Mouse (Mus musculus) forebrain, embryonic 11.5 days (tissue): Measurements from ENCODE around the gene Rnf40. TPM values are rescaled to one million over a fixed set of nuclear protein-coding genes. Genes with fewer than 3 reads are reported as not detected.

Source experiments
- ATAC-seq: fragments of 200-750 bp; cut with Nextera tagmentation; replicated peaks from 2 replicates; pipeline ENCODE4 v1.8.0; 2017; ENCODE audit warnings: moderate TSS enrichment; ENCODE audit not compliant: low FRiP score
- DNase-seq: peaks from one replicate; pipeline ENCODE4 v3.0.0-alpha.2; 2017; ENCODE audit warnings: low spot score
- H3K27ac ChIP-seq: fragments of 300-500 bp; sonication (generic); 2 replicates; pipeline ENCODE4 v1.5.1; 2014; ENCODE audit warnings: low read depth, low read length
- H3K27me3 ChIP-seq: fragments of 300-500 bp; sonication (generic); 2 replicates; pipeline ENCODE4 v1.6.1; 2014; ENCODE audit warnings: mild to moderate bottlenecking, low read length, mixed read lengths; ENCODE audit not compliant: control insufficient read depth, insufficient read depth
- H3K36me3 ChIP-seq: fragments of 300-500 bp; sonication (generic); 2 replicates; pipeline ENCODE4 v1.6.1; 2014; ENCODE audit warnings: mild to moderate bottlenecking, low read length, moderate library complexity, mixed read lengths; ENCODE audit not compliant: control insufficient read depth, insufficient read depth
- H3K4me1 ChIP-seq: fragments of 300-500 bp; sonication (generic); replicated peaks from 2 replicates; pipeline ENCODE4 v1.6.1; 2014; ENCODE audit warnings: low read length, mixed read lengths; ENCODE audit not compliant: control insufficient read depth, insufficient read depth
- H3K4me2 ChIP-seq: fragments of 300-500 bp; sonication (generic); 2 replicates; pipeline ENCODE4 v1.6.1; 2014; ENCODE audit warnings: low read depth, mild to moderate bottlenecking, low read length, moderate library complexity, mixed read lengths; ENCODE audit not compliant: severe bottlenecking
- H3K4me3 ChIP-seq: fragments of 300-500 bp; sonication (generic); 2 replicates; pipeline ENCODE4 v1.5.1; 2014; ENCODE audit warnings: low read depth, low read length
- H3K9ac ChIP-seq: fragments of 300-500 bp; sonication (generic); 2 replicates; pipeline ENCODE4 v1.6.1; 2014; ENCODE audit warnings: low read length
- H3K9me3 ChIP-seq: fragments of 300-500 bp; sonication (generic); 2 replicates; pipeline ENCODE4 v1.6.1; 2016; ENCODE audit warnings: low read length, mixed read lengths; ENCODE audit not compliant: control insufficient read depth
- WGBS: fragments of 180-500 bp; shearing (Covaris S2); extraction: QIAGEN DNeasy Blood & Tissue Kit; methylation state at CpG from one replicate; pipeline ENCODE4 v1.1.7; 2014; 5-methylcytosine and 5-hydroxymethylcytosine counted together
- polyA plus RNA-seq: library from polyadenylated mRNA; unstranded; fragments of >200 nt; fragmentation: Nextera tagmentation; extraction: Ambion mirVana; gene quantifications from 2 replicates; pipeline ENCODE4 v1.2.1, GENCODE M21; 2014

Rnf40 gene
- polyA plus RNA-seq, 1 experiment from 2014 or later = 66.3 TPM

DNA sequence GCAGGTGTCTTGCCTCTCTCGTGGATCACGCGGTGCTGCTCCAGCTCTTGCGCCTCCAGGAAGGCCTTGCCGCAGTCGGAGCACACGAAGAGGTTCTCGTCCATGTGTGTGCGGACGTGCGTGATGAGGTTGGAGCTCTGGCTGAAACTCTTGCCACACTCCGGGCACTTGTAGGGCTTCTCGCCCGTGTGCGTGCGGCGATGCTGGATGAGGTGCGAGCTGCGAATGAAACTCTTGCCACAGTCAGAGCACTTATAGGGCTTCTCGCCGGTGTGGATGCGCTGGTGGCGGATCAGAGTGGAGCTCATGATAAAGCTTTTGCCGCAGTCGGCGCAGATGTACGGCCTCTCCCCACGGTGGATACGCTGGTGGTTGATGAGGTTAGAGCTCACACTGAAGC, 22.4 kb downstream of the Rnf40 start:
- H3K9me3 ChIP-seq = no peaks in the 10 kb centered on the region

DNA sequence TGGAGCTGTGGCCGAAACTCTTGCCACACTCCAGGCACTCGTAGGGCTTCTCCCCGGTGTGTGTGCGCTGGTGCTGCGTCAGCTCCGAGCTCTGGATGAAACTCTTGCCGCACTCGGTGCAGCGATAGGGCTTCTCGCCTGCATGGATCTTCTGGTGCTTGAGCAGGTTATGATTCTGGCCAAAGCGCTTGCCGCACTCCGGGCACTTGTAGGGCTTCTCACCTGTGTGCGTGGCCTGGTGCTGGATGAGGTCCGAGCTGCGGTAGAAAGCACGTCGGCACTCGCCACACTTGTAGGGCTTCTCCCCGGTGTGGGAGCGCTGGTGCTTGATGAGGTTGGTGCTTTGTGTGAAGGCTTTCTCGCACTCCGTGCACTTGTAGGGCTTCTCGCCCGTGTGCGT, 23.0 kb downstream of the Rnf40 start:
- Histone ChIP-seq H3K9me3 (no peaks in the 10 kb centered on the region), H3K27me3 (no peaks in the 10 kb centered on the region), H3K4me3 (no peak overlapping the region), H3K4me1 (peaks cover 12% of the 10 kb centered on the region; the same call in 1 of the 2 replicates), H3K4me2 (no peak overlapping the region), H3K27ac (no peak overlapping the region), H3K36me3 (peaks cover 28% of the 10 kb centered on the region), H3K9ac (no peak overlapping the region)
- WGBS = 98% methylated on average over 26 of the region's 26 CpGs
- peak; percentile 51 for DNase-seq
- ATAC-seq = no peak

More for the DNA sequence above, 22.4 kb downstream of the Rnf40 start:
- Histone ChIP-seq H3K4me1 (peaks cover 11% of the 10 kb centered on the region; the same call in 1 of the 2 replicates), H3K27ac (no peak overlapping the region), H3K9ac (no peak overlapping the region), H3K27me3 (no peaks in the 10 kb centered on the region), H3K4me3 (no peak overlapping the region), H3K36me3 (peaks cover 28% of the 10 kb centered on the region), H3K4me2 (no peak overlapping the region)
- 95% methylated on average over 29 of the region's 29 CpGs for WGBS
- no peak for ATAC-seq
- peak; percentile 44 for DNase-seq

DNA sequence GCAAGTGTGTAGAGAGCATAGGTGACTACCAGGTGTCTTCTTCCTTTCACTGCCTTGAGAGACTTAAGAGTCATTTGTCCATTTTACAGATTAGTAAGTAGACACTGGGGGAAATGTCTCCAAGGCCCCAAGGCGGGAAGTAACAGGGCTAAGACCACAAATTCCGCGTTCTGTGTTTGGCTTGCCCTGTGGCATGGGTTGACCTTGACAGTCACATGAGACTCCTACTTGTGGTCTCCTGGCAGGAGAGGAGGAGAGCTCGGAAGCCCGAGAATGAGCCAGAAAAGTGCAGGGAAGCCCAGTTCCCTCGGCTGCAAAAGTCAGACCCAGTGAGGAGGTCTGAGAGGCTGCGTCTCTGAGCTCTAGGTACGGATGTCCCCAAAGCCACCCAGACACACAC, 24.9 kb downstream of the Rnf40 start:
- Histone ChIP-seq H3K36me3 (peaks cover 28% of the 10 kb centered on the region), H3K9me3 (no peaks in the 10 kb centered on the region), H3K4me3 (peak overlapping the region; percentile 2; the same call in 1 of the 2 replicates), H3K27ac (no peak overlapping the region), H3K4me1 (peaks cover 14% of the 10 kb centered on the region; the same call in 1 of the 2 replicates), H3K27me3 (no peaks in the 10 kb centered on the region), H3K9ac (peak overlapping the region; percentile 97; the same call in 1 of the 2 replicates), H3K4me2 (peak overlapping the region; percentile 84; the same call in 1 of the 2 replicates)
- WGBS = 92% methylated on average over 8 of the region's 8 CpGs
- DNase-seq = no peak
- no peak for ATAC-seq

DNA sequence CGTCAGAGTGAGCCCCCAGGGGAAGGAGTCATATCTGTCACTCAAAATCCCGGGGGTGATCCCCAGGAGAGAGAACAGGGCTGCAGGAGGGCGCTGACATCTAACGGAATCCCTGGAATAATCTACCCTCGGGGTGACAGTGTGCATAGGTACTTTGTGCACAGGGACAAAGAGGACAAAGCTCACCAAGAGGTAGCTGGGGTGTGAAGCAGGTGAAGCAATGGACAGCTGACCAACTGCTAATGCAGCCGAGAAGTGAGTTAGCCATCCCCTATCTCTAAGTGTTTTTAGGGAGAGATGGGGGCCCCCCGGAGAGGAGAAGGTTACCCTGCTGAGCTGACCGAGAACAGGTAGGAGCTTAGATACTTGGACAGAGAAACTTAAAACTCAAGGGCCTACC, 25.5 kb downstream of the Rnf40 start:
- Histone ChIP-seq H3K4me2 (peak overlapping the region; percentile 84), H3K36me3 (peaks cover 22% of the 10 kb centered on the region), H3K9ac (peak overlapping the region; percentile 97), H3K4me1 (peaks cover 14% of the 10 kb centered on the region; the same call in 1 of the 2 replicates), H3K27ac (no peak overlapping the region), H3K9me3 (no peaks in the 10 kb centered on the region), H3K27me3 (no peaks in the 10 kb centered on the region), H3K4me3 (peak overlapping the region; percentile 99)
- WGBS = 17% methylated on average over 8 of the region's 8 CpGs
- DNase-seq = no peak
- no peak for ATAC-seq

DNA sequence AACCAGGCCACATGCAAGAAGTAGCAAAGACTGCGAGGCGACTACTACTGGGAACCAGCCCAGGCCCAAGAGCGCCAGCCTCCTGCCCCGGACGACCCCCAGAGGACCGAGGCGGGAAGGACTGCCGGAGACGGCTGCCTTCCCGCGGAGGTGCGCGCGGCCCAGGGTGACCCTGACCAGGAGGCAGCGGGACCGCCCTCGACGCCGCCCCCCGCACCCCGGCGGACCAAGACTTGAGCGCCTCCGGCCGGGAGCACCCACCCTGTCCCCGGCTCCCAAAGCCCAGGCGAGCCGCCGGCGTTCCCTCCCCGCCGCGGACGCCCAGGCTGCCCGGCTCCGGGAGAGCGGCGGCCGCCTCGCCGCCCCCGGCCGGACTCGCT, 25.9 kb downstream of the Rnf40 start:
- H3K4me3 ChIP-seq = peak overlapping the region; percentile 99
- peak; percentile 53 for ATAC-seq

DNA sequence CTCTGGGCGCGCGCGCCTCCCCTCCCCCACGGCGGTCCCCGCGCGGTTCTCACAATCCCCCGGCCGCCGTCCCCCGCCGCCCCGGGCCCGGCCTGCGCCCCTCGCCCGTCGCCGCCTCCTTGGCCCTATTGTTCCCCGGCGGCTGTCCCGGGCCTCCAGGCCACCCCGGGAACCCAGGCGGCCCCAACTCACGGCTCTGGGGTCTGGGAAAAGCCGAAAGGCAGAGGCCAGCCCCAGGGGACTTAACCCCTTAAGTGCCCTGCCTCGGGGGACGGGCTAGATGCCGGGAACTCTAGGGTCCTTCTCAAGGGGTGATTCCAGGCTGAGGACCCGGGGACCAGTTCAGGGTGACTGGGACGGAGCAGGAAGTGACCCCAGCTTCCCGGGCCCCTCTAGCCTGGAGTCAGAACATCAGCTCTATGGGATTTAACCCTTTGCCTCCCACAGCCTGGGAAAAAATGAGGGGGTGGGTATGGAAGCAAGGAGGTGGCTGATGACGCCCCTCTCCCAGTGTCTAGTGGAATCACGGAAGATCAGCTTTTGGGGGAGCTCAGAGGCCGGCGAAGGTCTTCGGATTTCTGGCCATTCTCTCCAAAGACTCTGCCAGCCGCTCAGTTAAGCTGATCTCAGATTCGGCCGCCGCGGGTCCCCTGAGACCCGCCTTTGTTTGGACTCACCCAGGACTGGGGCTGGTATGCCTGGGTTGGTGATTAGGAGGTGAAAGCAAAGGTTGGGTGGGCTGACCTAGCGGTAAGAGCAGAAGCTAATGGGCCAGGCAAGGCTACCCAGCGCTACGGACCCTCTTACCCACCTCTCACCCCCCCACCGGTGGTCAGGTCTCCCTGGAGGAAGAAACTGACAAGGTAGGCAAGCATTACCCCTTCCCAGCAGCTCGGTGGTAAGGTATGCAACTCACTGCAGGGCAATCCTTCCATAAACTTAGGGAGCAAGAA, 26.6 kb downstream of the Rnf40 start, which contains the start of gene Zfp629:
TSS of gene Zfp629 (minus strand) at position 907 of the 953 bp plus-strand sequence.
- under 1% methylated on average over 43 of the region's 50 CpGs for WGBS
- peak; percentile 90 for DNase-seq
- peak; percentile 88 for ATAC-seq
- Histone ChIP-seq H3K27ac (peak within 1 kb of the TSS; percentile 80), H3K27me3 (no peaks in the 10 kb centered on the region), H3K4me2 (peak within 1 kb of the TSS; percentile 84), H3K9me3 (no peaks in the 10 kb centered on the region), H3K4me1 (peaks cover 14% of the 10 kb centered on the region; the same call in 1 of the 2 replicates), H3K36me3 (peaks cover 19% of the 10 kb centered on the region), H3K9ac (peak within 1 kb of the TSS; percentile 97), H3K4me3 (peak within 1 kb of the TSS; percentile 99)

More for the DNA sequence above, 25.9 kb downstream of the Rnf40 start:
- Histone ChIP-seq H3K27ac (peak overlapping the region; percentile 80), H3K27me3 (no peaks in the 10 kb centered on the region), H3K4me2 (peak overlapping the region; percentile 84), H3K4me1 (peaks cover 14% of the 10 kb centered on the region; the same call in 1 of the 2 replicates), H3K36me3 (peaks cover 22% of the 10 kb centered on the region), H3K9me3 (no peaks in the 10 kb centered on the region), H3K9ac (peak overlapping the region; percentile 97)
- DNase-seq = peak; percentile 81
- WGBS = 0% methylated on average over 24 of the region's 44 CpGs

DNA sequence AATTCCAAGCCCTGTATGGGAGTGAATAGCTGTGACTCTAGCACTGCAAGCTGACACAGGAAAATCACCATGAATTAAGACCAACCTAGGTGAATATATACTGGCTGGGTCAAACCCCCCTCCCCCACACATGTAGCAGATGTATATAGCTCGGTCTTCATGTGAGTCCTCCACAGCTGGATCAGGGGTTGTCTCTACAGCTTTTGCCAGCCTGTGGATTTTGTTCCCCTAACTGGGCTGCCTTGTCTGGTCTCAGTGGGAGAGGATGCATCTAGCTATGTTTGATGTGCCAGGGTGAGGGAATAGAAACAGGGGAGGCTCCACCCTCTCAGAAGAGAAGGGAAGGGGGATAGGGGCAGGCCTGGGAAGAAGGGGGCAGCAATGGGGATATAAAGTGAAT, 27.8 kb downstream of the Rnf40 start:
- H3K27ac ChIP-seq = no peak overlapping the region
- WGBS = 75% methylated on average over 1 of the region's 1 CpGs
- peak overlapping the region; percentile 21; the same call in 1 of the 2 replicates for H3K4me2 ChIP-seq
- no peak overlapping the region for H3K4me3 ChIP-seq
- H3K9ac ChIP-seq = no peak overlapping the region
- no peaks in the 10 kb centered on the region for H3K9me3 ChIP-seq
- no peak for DNase-seq
- ATAC-seq = no peak
- peaks cover 8% of the 10 kb centered on the region; the same call in 1 of the 2 replicates for H3K36me3 ChIP-seq
- H3K27me3 ChIP-seq = no peaks in the 10 kb centered on the region
- peaks cover 14% of the 10 kb centered on the region; the same call in 1 of the 2 replicates for H3K4me1 ChIP-seq

DNA sequence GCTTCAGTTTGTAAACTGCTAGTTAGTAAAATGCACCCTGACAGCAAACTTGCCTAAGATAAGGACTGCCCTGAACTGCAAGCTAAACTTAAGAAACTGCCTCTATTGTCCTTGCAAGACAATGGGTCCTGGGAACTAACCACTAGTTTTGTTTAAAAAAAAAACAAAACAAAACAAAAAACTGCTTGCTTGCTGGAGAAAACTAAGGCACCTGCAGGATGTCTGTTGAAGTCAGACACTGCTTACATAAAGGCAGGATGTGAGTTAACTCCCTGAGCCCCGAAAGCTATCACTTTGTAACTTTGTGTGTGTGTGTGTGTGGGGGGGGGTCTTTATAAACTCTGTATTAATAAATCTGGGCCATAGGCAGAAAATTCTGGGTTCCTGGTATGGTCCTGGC, 28.3 kb downstream of the Rnf40 start:
- H3K36me3 ChIP-seq = peaks cover 3% of the 10 kb centered on the region; the same call in 1 of the 2 replicates
- DNase-seq = no peak
- 65% methylated on average over 1 of the region's 1 CpGs for WGBS

More for the DNA sequence above, 28.3 kb downstream of the Rnf40 start:
- H3K4me3 ChIP-seq = no peak overlapping the region
- H3K9ac ChIP-seq = no peak overlapping the region
- no peak overlapping the region for H3K4me2 ChIP-seq
- no peak for ATAC-seq
- no peaks in the 10 kb centered on the region for H3K27me3 ChIP-seq
- no peaks in the 10 kb centered on the region for H3K9me3 ChIP-seq
- peaks cover 14% of the 10 kb centered on the region; the same call in 1 of the 2 replicates for H3K4me1 ChIP-seq
- no peak overlapping the region for H3K27ac ChIP-seq
